Mouse (Mus musculus) liver, embryonic 16.5 days (tissue): ENCODE data around the gene Fars2. TPM values are rescaled to one million over a fixed set of nuclear protein-coding genes. Genes with fewer than 3 reads are reported as not detected.

Source experiments
- ATAC-seq: fragments of 200-750 bp; cut with Nextera tagmentation; 2 replicates; pipeline ENCODE4 v1.8.0; 2017; ENCODE audit warnings: low read depth, mild to moderate bottlenecking, moderate number of reproducible peaks, moderate library complexity
- H3K27ac ChIP-seq: fragments of 300-500 bp; sonication (generic); 2 replicates; pipeline ENCODE4 v1.5.1; 2014; ENCODE audit warnings: mild to moderate bottlenecking, low read length
- H3K27me3 ChIP-seq: fragments of 300-500 bp; sonication (generic); 2 replicates; pipeline ENCODE4 v1.6.1; 2014; ENCODE audit warnings: low read depth, low read length, mixed read lengths; ENCODE audit not compliant: control insufficient read depth, insufficient read depth
- H3K36me3 ChIP-seq: fragments of 300-500 bp; sonication (generic); 2 replicates; pipeline ENCODE4 v1.6.1; 2014; ENCODE audit warnings: mild to moderate bottlenecking; ENCODE audit not compliant: control insufficient read depth, insufficient read depth
- H3K4me1 ChIP-seq: fragments of 300-500 bp; sonication (generic); 2 replicates; pipeline ENCODE4 v1.6.1; 2014; ENCODE audit warnings: low read depth, low read length, mixed read lengths; ENCODE audit not compliant: control insufficient read depth
- H3K4me2 ChIP-seq: fragments of 300-500 bp; sonication (generic); 2 replicates; pipeline ENCODE4 v1.6.1; 2014; ENCODE audit warnings: low read depth, low read length, mixed read lengths
- H3K4me3 ChIP-seq: fragments of 300-500 bp; sonication (generic); 2 replicates; pipeline ENCODE4 v1.5.1; 2014; ENCODE audit warnings: low read depth, mild to moderate bottlenecking, low read length
- H3K9ac ChIP-seq: fragments of 300-500 bp; sonication (generic); 2 replicates; pipeline ENCODE4 v1.6.1; 2014; ENCODE audit warnings: low read depth, low read length
- H3K9me3 ChIP-seq: fragments of 300-500 bp; sonication (generic); replicated peaks from 2 replicates; pipeline ENCODE4 v1.6.1; 2016; ENCODE audit warnings: low read length; ENCODE audit not compliant: control insufficient read depth
- WGBS: fragments of 180-500 bp; shearing (Covaris S2); extraction: QIAGEN DNeasy Blood & Tissue Kit; methylation state at CpG from one replicate; pipeline ENCODE4 v1.1.7; 2014; ENCODE audit not compliant: insufficient replicate concordance; 5-methylcytosine and 5-hydroxymethylcytosine counted together
- polyA plus RNA-seq: library from polyadenylated mRNA; unstranded; fragments of >200 nt; fragmentation: Nextera tagmentation; extraction: Ambion mirVana; gene quantifications from 2 replicates; pipeline ENCODE4 v1.2.1, GENCODE M21; 2015

Gene Fars2
- polyA plus RNA-seq, 1 experiment from 2014 or later, result 26.0 TPM

DNA sequence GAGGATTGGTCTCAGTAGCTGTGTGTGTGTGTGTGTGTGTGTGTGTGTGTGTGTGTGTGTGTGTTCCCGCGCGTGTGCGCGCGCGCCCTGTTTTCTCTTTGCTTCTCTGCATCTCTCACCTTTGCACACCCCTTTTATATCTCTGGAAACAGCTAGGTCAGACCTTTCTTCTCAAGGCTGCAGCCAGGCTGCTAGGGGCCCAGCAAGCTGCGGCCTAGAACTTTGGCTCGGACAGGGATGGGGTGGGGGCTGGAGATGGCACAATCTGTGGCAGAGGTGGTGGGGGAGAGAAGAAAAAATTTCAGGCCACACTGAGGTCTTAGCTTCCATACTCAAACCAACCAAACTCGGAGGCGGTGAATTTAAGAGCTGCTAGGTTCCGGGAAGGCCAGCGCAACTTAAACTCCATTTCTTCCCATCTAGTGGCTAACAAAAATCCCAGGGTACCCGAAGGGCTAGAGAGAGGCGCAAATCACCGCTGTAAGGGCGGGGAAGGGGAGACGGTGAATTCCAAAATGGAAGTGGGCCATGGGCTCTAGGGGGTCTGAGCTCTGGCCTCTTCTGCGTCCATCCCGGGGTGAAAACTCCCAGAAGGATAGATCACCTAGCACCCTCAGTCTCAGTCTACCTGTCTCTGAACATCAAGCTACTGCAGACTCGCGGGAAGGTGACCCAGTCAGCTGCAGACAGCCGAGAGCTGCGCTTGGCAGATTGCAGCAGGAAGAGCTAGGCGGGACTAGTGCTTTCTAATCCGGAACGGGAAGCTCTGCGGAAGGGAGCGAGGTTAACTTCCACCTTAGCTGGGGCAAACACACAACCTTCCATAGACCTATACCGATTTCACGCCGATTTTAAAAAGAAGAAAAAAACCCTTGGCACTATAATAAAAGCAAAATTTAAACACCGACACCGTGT is 614.1 kb downstream of the Fars2 start:
- ATAC-seq, result no peak
- 6% methylated on average over 34 of the region's 34 CpGs for WGBS
- Histone ChIP-seq H3K9ac (peak overlapping the region; percentile 28; the same call in 1 of the 2 replicates), H3K4me2 (peak overlapping the region; percentile 55), H3K27me3 (peaks cover 95% of the 10 kb centered on the region), H3K9me3 (no peaks in the 10 kb centered on the region), H3K36me3 (no peaks in the 10 kb centered on the region), H3K4me1 (peaks cover 3% of the 10 kb centered on the region), H3K27ac (no peak overlapping the region), H3K4me3 (peak overlapping the region; percentile 39)

DNA sequence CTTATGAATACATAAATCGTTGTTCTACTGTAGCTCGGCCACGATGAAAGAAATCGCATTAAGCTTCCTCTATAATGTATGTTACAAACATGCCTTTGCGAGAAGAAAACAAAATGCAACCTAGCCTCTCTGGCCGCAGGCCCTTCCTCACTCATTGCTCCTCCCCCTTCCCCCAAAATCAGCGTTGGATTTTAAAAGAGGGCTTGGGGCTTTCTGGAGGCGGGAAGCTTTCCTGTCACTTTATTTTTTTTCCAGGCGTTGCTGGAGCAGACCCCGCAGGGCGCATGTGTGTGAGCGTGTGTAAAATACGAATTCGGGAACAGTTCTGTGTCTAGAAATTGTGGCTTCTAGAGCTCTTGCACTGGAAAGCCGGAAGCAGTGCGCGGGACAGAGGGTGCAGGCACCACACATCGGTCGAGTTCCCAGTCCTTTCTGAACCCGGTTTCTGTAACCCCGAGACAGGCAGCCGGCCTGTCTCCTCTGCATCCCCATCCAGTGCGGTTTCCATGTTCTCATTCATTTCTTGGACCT is 614.8 kb downstream of the Fars2 start:
- peaks cover 92% of the 10 kb centered on the region for H3K27me3 ChIP-seq
- H3K4me1 ChIP-seq, result peaks cover under 1% of the 10 kb centered on the region
- no peak overlapping the region for H3K27ac ChIP-seq
- no peak for ATAC-seq
- no peaks in the 10 kb centered on the region for H3K9me3 ChIP-seq
- H3K36me3 ChIP-seq, result no peaks in the 10 kb centered on the region
- peak overlapping the region; percentile 39 for H3K4me3 ChIP-seq
- peak overlapping the region; percentile 22; the same call in 1 of the 2 replicates for H3K9ac ChIP-seq
- peak overlapping the region; percentile 55 for H3K4me2 ChIP-seq
- under 1% methylated on average over 23 of the region's 23 CpGs for WGBS

- Histone ChIP-seq H3K9me3 (no peaks in the 10 kb centered on the region), H3K27me3 (peaks cover 83% of the 10 kb centered on the region), H3K9ac (no peak overlapping the region), H3K4me3 (peak overlapping the region; percentile 39), H3K27ac (no peak overlapping the region), H3K36me3 (no peaks in the 10 kb centered on the region), H3K4me1 (no peaks in the 10 kb centered on the region; the same call in none of the 2 replicates), H3K4me2 (peak overlapping the region; percentile 55; the same call in 1 of the 2 replicates)
- 6% methylated on average over 6 of the region's 6 CpGs for WGBS
- ATAC-seq, result no peak
These were observed 615.8 kb downstream of the Fars2 start for GRCm38 (mm10) chr13:36732891-36733490.

DNA sequence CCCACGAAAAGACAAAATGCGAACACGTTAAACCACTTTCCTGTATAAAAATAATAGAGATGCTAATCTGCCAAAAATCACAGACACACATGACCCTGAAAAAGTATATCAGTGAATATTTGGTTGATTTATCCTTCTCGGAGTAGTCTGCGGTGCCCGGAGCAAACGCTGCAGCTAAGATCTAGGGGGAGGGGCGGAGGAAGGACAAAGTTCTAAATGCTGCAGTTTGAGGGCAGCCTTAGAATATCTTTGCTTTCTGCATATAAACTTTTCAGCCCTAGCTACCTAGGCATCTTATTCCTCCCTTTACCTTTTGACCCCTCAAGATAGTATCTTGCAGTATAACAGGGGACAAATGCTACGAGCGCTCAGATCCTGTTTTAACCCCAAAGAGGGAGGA is 616.4 kb downstream of the Fars2 start:
- H3K27ac ChIP-seq, result no peak overlapping the region

DNA sequence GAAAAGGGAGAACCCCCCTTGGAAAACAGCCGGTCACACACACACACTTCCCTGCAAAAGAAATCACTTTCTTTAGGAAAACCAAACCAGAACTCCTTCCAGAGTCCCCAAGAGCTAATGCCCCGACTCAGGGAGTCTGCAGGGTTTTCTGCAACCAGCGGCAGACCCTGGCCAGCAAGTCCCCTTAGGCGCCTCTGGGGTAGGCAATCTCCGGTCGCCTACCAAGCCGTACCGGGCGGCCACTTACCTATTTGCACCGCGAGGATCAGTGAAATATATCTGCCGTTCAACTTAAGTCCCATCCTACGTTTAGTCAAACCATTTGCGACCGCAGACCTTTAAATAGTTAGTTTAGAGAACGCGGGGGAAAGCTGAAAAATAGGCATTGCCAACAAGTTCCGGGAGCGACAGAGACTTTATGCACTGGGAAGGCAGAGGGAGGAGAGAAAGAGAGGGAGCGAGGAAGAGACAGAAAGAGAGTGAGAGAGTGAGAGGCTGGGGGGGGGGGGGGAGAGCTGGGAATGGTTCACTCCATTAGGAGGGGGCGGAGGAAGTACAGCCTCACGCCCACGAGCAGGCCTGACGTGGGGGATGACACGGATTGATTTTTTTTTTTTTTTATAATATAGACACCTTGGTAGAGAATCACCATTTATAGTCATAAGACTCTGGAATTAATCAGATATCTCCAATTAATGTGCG is 616.9 kb downstream of the Fars2 start:
- Histone ChIP-seq H3K27me3 (peaks cover 72% of the 10 kb centered on the region), H3K9ac (peak overlapping the region; percentile 32), H3K4me3 (peak overlapping the region; percentile 39), H3K36me3 (no peaks in the 10 kb centered on the region), H3K27ac (peak overlapping the region; percentile 36; the same call in 1 of the 2 replicates), H3K4me1 (no peaks in the 10 kb centered on the region; the same call in 1 of the 2 replicates), H3K9me3 (no peaks in the 10 kb centered on the region), H3K4me2 (no peak overlapping the region; the same call in 1 of the 2 replicates)
- WGBS, result 1% methylated on average over 26 of the region's 26 CpGs
- 0 out of 2 replicates have a peak, but pooled peaks have one; percentile 14 for ATAC-seq

More for the DNA sequence above, 616.4 kb downstream of the Fars2 start:
- no peak for ATAC-seq
- Histone ChIP-seq H3K36me3 (no peaks in the 10 kb centered on the region), H3K4me3 (peak overlapping the region; percentile 39), H3K4me2 (no peak overlapping the region), H3K27me3 (peaks cover 77% of the 10 kb centered on the region), H3K9me3 (no peaks in the 10 kb centered on the region), H3K4me1 (no peaks in the 10 kb centered on the region; the same call in 1 of the 2 replicates), H3K9ac (no peak overlapping the region; the same call in 1 of the 2 replicates)
- WGBS, result 3% methylated on average over 10 of the region's 10 CpGs

- H3K9ac ChIP-seq, result peak within 1 kb of the TSS; percentile 32
- H3K36me3 ChIP-seq, result no peaks in the 10 kb centered on the region
- ATAC-seq, result peak; percentile 22; the same call in 1 of the 2 replicates
- H3K9me3 ChIP-seq, result no peaks in the 10 kb centered on the region
- 1% methylated on average over 50 of the region's 50 CpGs for WGBS
- H3K27me3 ChIP-seq, result peaks cover 64% of the 10 kb centered on the region
- H3K4me1 ChIP-seq, result no peaks in the 10 kb centered on the region; the same call in 1 of the 2 replicates
- H3K27ac ChIP-seq, result peak within 1 kb of the TSS; percentile 36
- peak within 1 kb of the TSS; percentile 39 for H3K4me3 ChIP-seq
- peak within 1 kb of the TSS; percentile 51 for H3K4me2 ChIP-seq
These were observed 617.7 kb downstream of the Fars2 start, which contains the start of gene Nrn1 for GRCm38 (mm10) chr13:36734731-36735571. Gene Nrn1 (minus strand): TSS chr13:36735131.

GRCm38 (mm10) chr13:36735901-36736618 is 618.8 kb downstream of the Fars2 start:
- no peaks in the 10 kb centered on the region for H3K9me3 ChIP-seq
- H3K9ac ChIP-seq, result no peak overlapping the region
- H3K36me3 ChIP-seq, result no peaks in the 10 kb centered on the region
- 1% methylated on average over 36 of the region's 39 CpGs for WGBS
- H3K4me1 ChIP-seq, result no peaks in the 10 kb centered on the region
- H3K4me2 ChIP-seq, result peak overlapping the region; percentile 51
- H3K27me3 ChIP-seq, result peaks cover 54% of the 10 kb centered on the region
- no peak overlapping the region for H3K27ac ChIP-seq
- ATAC-seq, result peak; percentile 90
- H3K4me3 ChIP-seq, result peak overlapping the region; percentile 39
